Mouse (Mus musculus) heart, adult 2 months (tissue): Measurements from ENCODE around the gene Jmjd6. TPM values are rescaled to one million over a fixed set of nuclear protein-coding genes. Genes with fewer than 3 reads are reported as not detected.
"Not testable (repeated sequence)": the region's sequence is repeated elsewhere in the genome, so short reads cannot be mapped to it uniquely, and the experiment has no call there.

Source experiments
- DNase-seq, 2 experiments: peaks; one replicate each; pipeline ENCODE4 v3.0.0; 2021
- H3K27ac ChIP-seq: fragments of 200-600 bp; 2 replicates; pipeline ENCODE4 v1.8.1; 2022
- H3K27me3 ChIP-seq: fragments of 200-500 bp; 2 replicates; pipeline ENCODE4 v1.6.1; 2012; ENCODE audit warnings: mild to moderate bottlenecking, low read length, inconsistent platforms, mixed read lengths; ENCODE audit not compliant: control insufficient read depth, insufficient read depth
- H3K36me3 ChIP-seq: fragments of 200-500 bp; 2 replicates; pipeline ENCODE4 v1.6.1; 2012; ENCODE audit warnings: low read length, inconsistent platforms; ENCODE audit not compliant: control insufficient read depth, insufficient read depth
- H3K4me1 ChIP-seq: fragments of 200-500 bp; 2 replicates; pipeline ENCODE4 v1.6.1; 2011; ENCODE audit warnings: low read length; ENCODE audit not compliant: control insufficient read depth, insufficient read depth
- H3K4me3 ChIP-seq: fragments of 200-600 bp; 2 replicates; pipeline ENCODE4 v1.8.1; 2022
- H3K79me2 ChIP-seq: fragments of 200-500 bp; replicated peaks from 2 replicates; pipeline ENCODE4 v1.6.1; 2012; ENCODE audit warnings: mild to moderate bottlenecking, inconsistent platforms, low read length, moderate library complexity, mixed read lengths; ENCODE audit not compliant: control insufficient read depth, insufficient read depth
- H3K9ac ChIP-seq: fragments of 200-500 bp; 2 replicates; pipeline ENCODE4 v1.6.1; 2012; ENCODE audit warnings: low read depth, mild to moderate bottlenecking, control low read depth, inconsistent platforms, low read length, mixed read lengths
- CTCF ChIP-seq: fragments of 200-600 bp; IDR thresholded peaks from 2 replicates; pipeline ENCODE4 v1.8.1; 2022; ENCODE audit warnings: antibody characterized with exemption, mild to moderate bottlenecking, moderate library complexity
- EP300 ChIP-seq: fragments of 200-500 bp; IDR thresholded peaks from 2 replicates; pipeline ENCODE4 v1.6.1; 2011; ENCODE audit warnings: low read depth, low read length, control low read depth; ENCODE audit not compliant: insufficient read depth
- POLR2A ChIP-seq: fragments of 200-500 bp; IDR thresholded peaks from 2 replicates; pipeline ENCODE4 v1.6.1; 2011; ENCODE audit warnings: mild to moderate bottlenecking, low read depth, low read length, control low read depth; ENCODE audit not compliant: insufficient read depth
- WGBS: fragments of 180-500 bp; shearing (Covaris S2); methylation state at CpG from one replicate; pipeline ENCODE4 v1.1.7; 2018; 5-methylcytosine and 5-hydroxymethylcytosine counted together
- intact Hi-C: fragments of 180-260 bp; cut with DNase I; formaldehyde crosslinking; loops from one replicate; pipeline ENCODE4 v1.15.1; 2025
- polyA plus RNA-seq: library from polyadenylated mRNA; depleted of rRNA; stranded (reverse); fragments of >200 nt; gene quantifications from 2 replicates; pipeline ENCODE4 v1.2.3, GENCODE M21; 2012
- total RNA-seq, 2 experiments: library from RNA; stranded (reverse); gene quantifications; 2 replicates each; pipeline ENCODE4 v1.2.3; 2021

Jmjd6 gene
- total and polyA plus RNA-seq, 3 experiments, result 14.6 to 37.4 (median 34.1) TPM

DNA sequence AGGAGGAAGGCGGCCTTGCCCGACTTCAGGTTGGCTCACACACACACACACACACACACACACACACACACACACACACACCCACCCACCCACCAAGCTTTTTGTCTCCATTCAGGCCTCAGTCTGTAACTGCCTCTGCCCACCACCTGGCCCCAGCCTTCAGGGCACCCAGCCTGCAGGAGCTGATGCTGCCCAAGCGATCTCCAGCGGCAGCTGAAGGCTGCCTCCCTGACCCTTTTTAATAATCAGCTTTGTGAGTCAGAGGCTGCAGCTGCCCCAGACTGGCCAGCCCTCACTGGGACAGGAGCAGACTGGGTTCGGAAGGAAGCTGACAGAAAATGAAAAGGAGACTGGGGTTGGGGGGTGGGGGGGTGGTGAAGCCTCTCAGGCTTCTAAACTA lies 18.0 kb downstream of the Jmjd6 start:
- intact Hi-C loops, result no loop called here
- H3K36me3 ChIP-seq, result no peaks in the 10 kb centered on the region
- H3K79me2 ChIP-seq, result peaks cover 2% of the 10 kb centered on the region; the same call in 1 of the 2 replicates
- peak overlapping the region; percentile 36; the same call in 1 of the 2 replicates for H3K27ac ChIP-seq
- whole genome bisulfite sequencing, result 33% methylated on average over 5 of the region's 5 CpGs
- no peaks in the 10 kb centered on the region for H3K27me3 ChIP-seq
- TF ChIP-seq CTCF (no peak), EP300 (no peak), POLR2A (no peak)
- no peak overlapping the region for H3K4me3 ChIP-seq
- peaks cover 22% of the 10 kb centered on the region for H3K4me1 ChIP-seq
- DNase-seq, result no peak
- peak overlapping the region; percentile 45; the same call in 1 of the 2 replicates for H3K9ac ChIP-seq

DNA sequence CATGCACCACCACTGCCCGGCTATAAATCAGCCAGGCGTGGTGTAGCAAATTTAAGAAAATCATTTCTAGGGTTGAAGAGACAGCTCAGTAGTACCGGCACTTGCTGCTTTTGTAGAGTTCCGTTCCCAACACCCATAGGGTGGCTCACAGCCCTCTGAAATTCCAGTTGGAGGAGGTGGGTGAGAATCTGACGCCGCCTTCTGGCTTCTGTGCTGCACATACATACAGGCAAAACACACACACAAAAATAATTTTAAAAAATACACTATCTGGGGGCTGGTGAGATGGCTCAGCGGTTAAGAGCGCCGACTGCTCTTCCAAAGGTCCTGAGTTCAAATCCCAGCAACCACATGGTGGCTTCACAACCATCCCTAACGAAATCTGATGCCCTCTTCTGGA lies 19.4 kb downstream of the Jmjd6 start:
- H3K9ac ChIP-seq, H3K79me2 ChIP-seq, intact Hi-C loops, H3K4me3 ChIP-seq, H3K36me3 ChIP-seq, DNase-seq, H3K27me3 ChIP-seq, H3K27ac ChIP-seq: not testable (repeated sequence)
- WGBS, result 98% methylated on average over 10 of the region's 10 CpGs
- peaks cover 30% of the 10 kb centered on the region for H3K4me1 ChIP-seq

DNA sequence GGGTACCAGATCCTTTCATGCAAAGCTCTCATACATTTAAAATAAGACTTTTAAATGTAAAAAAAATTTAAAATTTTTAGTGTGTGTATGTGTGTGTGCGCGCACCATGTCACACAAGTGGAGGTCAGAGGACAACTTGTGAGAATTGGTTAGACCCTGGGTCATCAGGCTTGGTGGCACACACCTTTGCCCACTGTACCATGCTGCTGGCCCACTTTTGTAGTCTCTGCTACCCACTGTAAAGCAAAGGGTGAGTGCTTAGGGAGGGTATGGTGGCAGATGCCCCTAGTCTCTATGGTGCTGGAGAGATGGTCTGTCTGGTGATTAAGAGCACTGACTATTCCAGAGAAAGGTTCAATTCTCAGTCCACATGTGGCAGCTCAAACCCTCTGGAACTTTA lies 20.0 kb downstream of the Jmjd6 start:
- TF ChIP-seq EP300 (no peak), CTCF (no peak), POLR2A (no peak)
- H3K27ac ChIP-seq, result no peak overlapping the region
- no peak overlapping the region for H3K4me3 ChIP-seq
- H3K9ac ChIP-seq, result no peak overlapping the region
- WGBS, result 97% methylated on average over 2 of the region's 2 CpGs
- no peaks in the 10 kb centered on the region for H3K36me3 ChIP-seq
- intact Hi-C loops, result no loop called here
- peaks cover 2% of the 10 kb centered on the region; the same call in 1 of the 2 replicates for H3K79me2 ChIP-seq
- DNase-seq, result no peak
- H3K27me3 ChIP-seq, result no peaks in the 10 kb centered on the region
- H3K4me1 ChIP-seq, result peaks cover 28% of the 10 kb centered on the region

DNA sequence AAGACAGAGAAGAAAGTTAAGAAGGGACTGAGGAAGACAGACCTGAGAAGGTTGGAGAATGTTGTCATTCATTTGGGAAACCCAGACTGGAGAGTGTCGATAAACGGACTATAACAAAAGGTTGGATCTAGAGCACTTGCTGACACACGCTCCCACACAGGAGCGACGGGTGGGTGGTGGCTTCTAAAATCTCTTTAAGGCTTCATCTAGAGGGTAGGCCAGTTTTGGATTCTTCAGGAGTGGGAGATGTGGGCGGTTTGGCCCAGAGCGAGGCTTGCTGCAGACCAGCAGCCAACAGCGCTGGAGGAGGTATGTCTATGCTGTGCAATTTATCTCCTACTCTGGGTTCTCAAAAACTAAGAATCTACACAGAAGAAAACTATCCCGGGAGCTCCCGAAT lies 20.6 kb downstream of the Jmjd6 start:
- H3K36me3 ChIP-seq, result no peaks in the 10 kb centered on the region
- TF ChIP-seq EP300, result no peak
- no peak for TF ChIP-seq POLR2A
- no peak for TF ChIP-seq CTCF
- H3K79me2 ChIP-seq, result peaks cover 2% of the 10 kb centered on the region
- H3K9ac ChIP-seq, result no peak overlapping the region
- DNase-seq, result no peak
- H3K4me3 ChIP-seq, result no peak overlapping the region
- H3K27ac ChIP-seq, result peak overlapping the region; percentile 43; the same call in 1 of the 2 replicates
- 68% methylated on average over 10 of the region's 10 CpGs for WGBS
- no peaks in the 10 kb centered on the region for H3K27me3 ChIP-seq
- intact Hi-C loops, result no loop called here
- peaks cover 29% of the 10 kb centered on the region for H3K4me1 ChIP-seq

DNA sequence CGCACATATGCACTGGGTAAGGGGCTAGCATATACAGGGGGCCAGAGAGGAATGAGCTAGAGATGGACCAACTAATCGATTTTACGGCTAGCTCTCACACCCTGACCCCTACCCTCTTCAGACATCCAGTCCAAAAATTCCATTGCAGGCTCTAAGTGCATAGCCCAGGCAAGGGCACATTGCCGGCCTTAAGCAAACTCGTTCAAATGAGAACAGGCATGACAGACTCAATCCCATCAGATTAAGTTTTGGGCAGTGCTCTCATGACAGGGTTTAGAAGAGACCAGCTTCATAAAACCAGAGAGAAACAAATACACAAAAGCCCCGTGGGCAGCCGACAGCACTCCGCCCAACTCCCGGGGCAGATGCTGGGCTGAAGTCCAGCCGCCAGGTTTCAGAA lies 21.0 kb downstream of the Jmjd6 start:
- intact Hi-C loops, result no loop called here
- TF ChIP-seq EP300, result no peak
- TF ChIP-seq CTCF, result no peak
- no peak for TF ChIP-seq POLR2A
- H3K79me2 ChIP-seq, result peaks cover 2% of the 10 kb centered on the region
- H3K27me3 ChIP-seq, result no peaks in the 10 kb centered on the region
- H3K4me1 ChIP-seq, result peaks cover 29% of the 10 kb centered on the region
- H3K36me3 ChIP-seq, result no peaks in the 10 kb centered on the region
- no peak overlapping the region for H3K4me3 ChIP-seq
- WGBS, result 42% methylated on average over 10 of the region's 10 CpGs
- H3K9ac ChIP-seq, result no peak overlapping the region
- H3K27ac ChIP-seq, result peak overlapping the region; percentile 43
- no peak for DNase-seq

DNA sequence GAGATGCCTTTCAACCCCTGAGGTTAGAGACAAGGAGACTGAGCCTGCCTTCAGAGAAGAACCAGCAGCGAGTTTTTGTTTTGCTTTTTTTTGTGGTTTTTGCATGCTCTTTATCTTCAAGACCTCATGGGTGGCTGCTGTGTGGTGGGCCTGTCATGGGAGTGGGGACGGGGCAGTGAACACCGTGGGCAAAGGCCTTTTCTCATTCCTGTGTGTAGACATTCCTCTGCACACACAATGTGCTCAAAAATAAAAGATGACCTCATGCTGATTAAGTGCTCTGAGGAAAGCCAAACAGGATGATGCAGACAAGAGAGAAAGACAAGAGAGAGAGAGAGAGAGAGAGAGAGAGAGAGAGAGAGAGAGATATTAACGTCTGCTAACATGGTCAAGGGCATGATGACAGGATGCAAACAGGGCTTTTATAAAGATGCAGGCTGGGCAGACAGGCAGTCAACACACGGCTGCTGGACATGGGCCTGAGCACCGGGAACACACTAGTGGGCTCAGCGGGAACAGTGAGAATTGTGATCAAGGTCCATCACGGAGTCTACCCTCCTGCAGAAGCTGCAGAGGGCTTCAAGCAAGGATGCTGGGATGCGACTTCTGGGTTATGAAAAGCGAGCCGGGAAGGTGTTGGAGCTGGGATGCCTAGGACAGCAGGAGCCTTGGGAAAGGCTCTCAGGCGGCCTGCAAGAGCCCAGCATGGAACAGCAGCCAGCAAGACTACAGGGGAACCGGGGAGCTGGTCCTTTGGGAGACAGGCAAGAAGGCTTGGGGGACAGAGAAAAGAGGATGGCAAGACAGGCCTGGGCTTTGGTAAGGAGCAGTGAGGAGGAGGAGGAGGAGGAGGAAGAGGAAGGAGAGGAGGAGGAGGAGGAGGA lies 21.9 kb downstream of the Jmjd6 start:
- Histone ChIP-seq H3K9ac (peak overlapping the region; percentile 32), H3K27me3 (no peaks in the 10 kb centered on the region), H3K36me3 (no peaks in the 10 kb centered on the region), H3K27ac (peak overlapping the region; percentile 79), H3K79me2 (peaks cover 2% of the 10 kb centered on the region), H3K4me1 (peaks cover 33% of the 10 kb centered on the region), H3K4me3 (no peak overlapping the region; the same call in 1 of the 2 replicates)
- 24% methylated on average over 13 of the region's 13 CpGs for WGBS
- TF ChIP-seq EP300, result no peak
- TF ChIP-seq POLR2A, result 0 out of 2 replicates have a peak, but pooled peaks have one; percentile 18
- DNase-seq, result peak in 1 of 2 experiments; percentile 56
- intact Hi-C loops, result no loop called here
